Mouse (Mus musculus): Measurements from ENCODE around the gene Slc7a11. TPM values are rescaled to one million over a fixed set of nuclear protein-coding genes. Genes with fewer than 3 reads are reported as not detected.

The Slc7a11 gene
- polyA plus RNA-seq, 1 experiment from 2014 or later, result 3.1 TPM

GRCm38 (mm10) chr3:50076979-50077378, 366.4 kb downstream of the Slc7a11 start:
- Histone ChIP-seq H3K9ac (no peak overlapping the region), H3K9me3 (0 out of 2 replicates have a peak, but pooled peaks cover 5% of the 10 kb centered on the region), H3K27me3 (no peaks in the 10 kb centered on the region), H3K4me2 (no peak overlapping the region), H3K27ac (replicated peaks) (no peak overlapping the region), H3K4me3 (no peak overlapping the region), H3K36me3 (no peaks in the 10 kb centered on the region), H3K4me1 (replicated peaks) (no peaks in the 10 kb centered on the region)
- no peak for ATAC-seq (ENCODE audit: low FRiP score, low read depth)
- 21% methylated on average over 7 of the region's 7 CpGs for WGBS

GRCm38 (mm10) chr3:50063396-50063795, 380.0 kb downstream of the Slc7a11 start:
- 91% methylated on average over 4 of the region's 4 CpGs for WGBS

GRCm38 (mm10) chr3:50044666-50045065, 398.7 kb downstream of the Slc7a11 start:
- no peak overlapping the region for H3K9ac ChIP-seq
- H3K27ac ChIP-seq (replicated peaks), result no peak overlapping the region
- peak; percentile 68 for ATAC-seq (ENCODE audit: low FRiP score, low read depth)
- WGBS, result 60% methylated on average over 5 of the region's 5 CpGs
- no peaks in the 10 kb centered on the region for H3K9me3 ChIP-seq
- H3K4me1 ChIP-seq (replicated peaks), result no peaks in the 10 kb centered on the region
- no peaks in the 10 kb centered on the region for H3K27me3 ChIP-seq
- no peaks in the 10 kb centered on the region for H3K36me3 ChIP-seq
- H3K4me3 ChIP-seq, result no peak overlapping the region
- H3K4me2 ChIP-seq, result no peak overlapping the region

More at GRCm38 (mm10) chr3:50063396-50063795, 380.0 kb downstream of the Slc7a11 start:
- Histone ChIP-seq H3K27me3 (no peaks in the 10 kb centered on the region), H3K4me1 (replicated peaks) (no peaks in the 10 kb centered on the region), H3K9ac (no peak overlapping the region), H3K27ac (replicated peaks) (no peak overlapping the region), H3K4me3 (no peak overlapping the region), H3K9me3 (no peaks in the 10 kb centered on the region), H3K4me2 (no peak overlapping the region), H3K36me3 (no peaks in the 10 kb centered on the region)
- ATAC-seq (ENCODE audit: low FRiP score, low read depth), result no peak

GRCm38 (mm10) chr3:50044160-50044559, 399.3 kb downstream of the Slc7a11 start:
- Histone ChIP-seq H3K9ac (no peak overlapping the region), H3K4me2 (no peak overlapping the region), H3K27ac (replicated peaks) (no peak overlapping the region), H3K9me3 (no peaks in the 10 kb centered on the region), H3K27me3 (no peaks in the 10 kb centered on the region), H3K4me3 (no peak overlapping the region), H3K4me1 (replicated peaks) (no peaks in the 10 kb centered on the region), H3K36me3 (no peaks in the 10 kb centered on the region)
- ATAC-seq (ENCODE audit: low FRiP score, low read depth), result no peak

- no peaks in the 10 kb centered on the region for H3K27me3 ChIP-seq
- no peaks in the 10 kb centered on the region for H3K4me1 ChIP-seq (replicated peaks)
- no peaks in the 10 kb centered on the region for H3K36me3 ChIP-seq
- WGBS, result 94% methylated on average over 2 of the region's 2 CpGs
- no peak overlapping the region for H3K27ac ChIP-seq (replicated peaks)
- no peak overlapping the region for H3K4me2 ChIP-seq
- no peaks in the 10 kb centered on the region for H3K9me3 ChIP-seq
- no peak for ATAC-seq (ENCODE audit: low FRiP score, low read depth)
- H3K4me3 ChIP-seq, result no peak overlapping the region
- no peak overlapping the region for H3K9ac ChIP-seq
Measured at GRCm38 (mm10) chr3:50041141-50041540, 402.3 kb downstream of the Slc7a11 start.

GRCm38 (mm10) chr3:50035875-50036528, 407.4 kb downstream of the Slc7a11 start:
- peak overlapping the region; percentile 20; the same call in 1 of the 2 replicates for H3K27ac ChIP-seq (replicated peaks)
- 53% methylated on average over 9 of the region's 9 CpGs for WGBS
- H3K4me2 ChIP-seq, result no peak overlapping the region
- no peaks in the 10 kb centered on the region for H3K36me3 ChIP-seq
- peak; percentile 85 for ATAC-seq (ENCODE audit: low FRiP score, low read depth)
- no peak overlapping the region for H3K4me3 ChIP-seq
- peaks cover 4% of the 10 kb centered on the region; the same call in 1 of the 2 replicates for H3K4me1 ChIP-seq (replicated peaks)
- H3K27me3 ChIP-seq, result no peaks in the 10 kb centered on the region
- H3K9me3 ChIP-seq, result no peaks in the 10 kb centered on the region
- no peak overlapping the region for H3K9ac ChIP-seq

GRCm38 (mm10) chr3:50033325-50033724, 410.1 kb downstream of the Slc7a11 start:
- Histone ChIP-seq H3K27ac (replicated peaks) (no peak overlapping the region), H3K4me2 (no peak overlapping the region), H3K9me3 (no peaks in the 10 kb centered on the region), H3K9ac (no peak overlapping the region), H3K4me3 (no peak overlapping the region), H3K27me3 (no peaks in the 10 kb centered on the region), H3K4me1 (replicated peaks) (peaks cover 4% of the 10 kb centered on the region; the same call in 1 of the 2 replicates), H3K36me3 (no peaks in the 10 kb centered on the region)
- 91% methylated on average over 3 of the region's 3 CpGs for WGBS
- no peak for ATAC-seq (ENCODE audit: low FRiP score, low read depth)

GRCm38 (mm10) chr3:50026039-50026438, 417.4 kb downstream of the Slc7a11 start:
- H3K27me3 ChIP-seq, result no peaks in the 10 kb centered on the region
- H3K27ac ChIP-seq (replicated peaks), result no peak overlapping the region
- H3K9me3 ChIP-seq, result no peaks in the 10 kb centered on the region
- no peaks in the 10 kb centered on the region for H3K4me1 ChIP-seq (replicated peaks)
- WGBS, result 63% methylated on average over 5 of the region's 5 CpGs
- ATAC-seq (ENCODE audit: low FRiP score, low read depth), result no peak
- no peaks in the 10 kb centered on the region for H3K36me3 ChIP-seq
- H3K9ac ChIP-seq, result no peak overlapping the region
- H3K4me3 ChIP-seq, result no peak overlapping the region
- H3K4me2 ChIP-seq, result no peak overlapping the region

- Histone ChIP-seq H3K9ac (no peak overlapping the region), H3K4me3 (no peak overlapping the region), H3K27ac (replicated peaks) (no peak overlapping the region), H3K4me2 (no peak overlapping the region), H3K9me3 (no peaks in the 10 kb centered on the region), H3K4me1 (replicated peaks) (0 out of 2 replicates have a peak, but pooled peaks cover 3% of the 10 kb centered on the region), H3K36me3 (no peaks in the 10 kb centered on the region), H3K27me3 (no peaks in the 10 kb centered on the region)
- peak; percentile 93 for ATAC-seq (ENCODE audit: low FRiP score, low read depth)
- 24% methylated on average over 4 of the region's 4 CpGs for WGBS
Measured at GRCm38 (mm10) chr3:50014396-50014795, 429.0 kb downstream of the Slc7a11 start.

- Histone ChIP-seq H3K9me3 (no peaks in the 10 kb centered on the region), H3K36me3 (no peaks in the 10 kb centered on the region), H3K27ac (replicated peaks) (no peak overlapping the region), H3K4me2 (no peak overlapping the region), H3K4me3 (no peak overlapping the region), H3K27me3 (no peaks in the 10 kb centered on the region), H3K4me1 (replicated peaks) (0 out of 2 replicates have a peak, but pooled peaks cover 3% of the 10 kb centered on the region), H3K9ac (no peak overlapping the region)
- no peak for ATAC-seq (ENCODE audit: low FRiP score, low read depth)
- 66% methylated on average over 3 of the region's 3 CpGs for WGBS
Measured at GRCm38 (mm10) chr3:50012012-50012411, 431.4 kb downstream of the Slc7a11 start.

- H3K9ac ChIP-seq, result no peak overlapping the region
- H3K4me1 ChIP-seq (replicated peaks), result no peaks in the 10 kb centered on the region
- H3K4me3 ChIP-seq, result no peak overlapping the region
- no peaks in the 10 kb centered on the region for H3K36me3 ChIP-seq
- H3K27me3 ChIP-seq, result no peaks in the 10 kb centered on the region
- 62% methylated on average over 5 of the region's 5 CpGs for WGBS
- no peaks in the 10 kb centered on the region for H3K9me3 ChIP-seq
- H3K4me2 ChIP-seq, result no peak overlapping the region
- no peak overlapping the region for H3K27ac ChIP-seq (replicated peaks)
- ATAC-seq (ENCODE audit: low FRiP score, low read depth), result peak; percentile 38; the same call in 1 of the 2 replicates
Measured at GRCm38 (mm10) chr3:50003970-50004683, 439.3 kb downstream of the Slc7a11 start.

- no peaks in the 10 kb centered on the region for H3K9me3 ChIP-seq
- H3K4me3 ChIP-seq, result no peak overlapping the region
- H3K9ac ChIP-seq, result no peak overlapping the region
- no peak overlapping the region for H3K4me2 ChIP-seq
- no peaks in the 10 kb centered on the region for H3K36me3 ChIP-seq
- no peak for ATAC-seq (ENCODE audit: low FRiP score, low read depth)
- H3K27me3 ChIP-seq, result no peaks in the 10 kb centered on the region
- no peaks in the 10 kb centered on the region for H3K4me1 ChIP-seq (replicated peaks)
- no peak overlapping the region for H3K27ac ChIP-seq (replicated peaks)
Measured at GRCm38 (mm10) chr3:50002067-50002466, 441.3 kb downstream of the Slc7a11 start.
